Mouse (Mus musculus): Measurements from ENCODE around the gene Enpp4.

- TF ChIP-seq POLR2A (IDR thresholded peaks at IDR 0.05; ENCODE audit: borderline replicate concordance, control insufficient read depth, low read depth, low read length) (no peak), CTCF (IDR thresholded peaks at IDR 0.05; ENCODE audit: control insufficient read depth, insufficient read depth, low read length) (no peak)
Measured at GRCm38 (mm10) chr17:44101961-44102360, 3.6 kb downstream of the Enpp4 start.

Measured in bone marrow, adult 2 months (tissue).